Mouse (Mus musculus) ES-E14 (cell line): Measurements from ENCODE around the gene Cdk19. TPM values are rescaled to one million over a fixed set of nuclear protein-coding genes. Genes with fewer than 3 reads are reported as not detected.

Experiments used
- DNase-seq: peaks from one replicate; pipeline ENCODE4 v3.0.0-alpha.2; 2013; ENCODE audit warnings: low read depth, low spot score
- H3K27ac ChIP-seq: 2 replicates; pipeline ENCODE4 v1.5.1; 2012; ENCODE audit warnings: low read depth, mild to moderate bottlenecking, low read length, moderate library complexity, mixed read lengths; ENCODE audit not compliant: poor library complexity, insufficient read depth, severe bottlenecking
- H3K36me3 ChIP-seq: 2 replicates; pipeline ENCODE4 v1.6.1; 2012; ENCODE audit warnings: mild to moderate bottlenecking, low read length, moderate library complexity, mixed read lengths; ENCODE audit not compliant: control insufficient read depth, poor library complexity, insufficient read depth, severe bottlenecking
- H3K4me1 ChIP-seq, 2 experiments: fragments of 150-350 bp in 1 of 2; sonication (generic) in 1 of 2; 2 replicates each; pipeline ENCODE4 v1.6.1; 2012; ENCODE audit warnings: low read length in 2 of 2, mild to moderate bottlenecking in 1 of 2, mixed read lengths in 1 of 2; ENCODE audit not compliant: control insufficient read depth in 2 of 2, insufficient read depth in 2 of 2, poor library complexity in 1 of 2
- H3K4me3 ChIP-seq, 2 experiments: fragments of 150-350 bp in 1 of 2; sonication (generic) in 1 of 2; 2 replicates each; pipeline ENCODE4 v1.5.1; 2012; ENCODE audit warnings: low read length in 2 of 2, low read depth in 1 of 2, mild to moderate bottlenecking in 1 of 2, mixed read lengths in 1 of 2; ENCODE audit not compliant: insufficient read depth in 1 of 2, poor library complexity in 1 of 2, severe bottlenecking in 1 of 2
- H3K9ac ChIP-seq: 2 replicates; pipeline ENCODE4 v1.6.1; 2012; ENCODE audit warnings: low read depth, mild to moderate bottlenecking, low read length, mixed read lengths; ENCODE audit not compliant: poor library complexity, insufficient read depth, severe bottlenecking
- H3K9me3 ChIP-seq: fragments of 150-350 bp; sonication (generic); 2 replicates; pipeline ENCODE4 v1.6.1; 2012; ENCODE audit warnings: low read depth, mild to moderate bottlenecking, low read length; ENCODE audit not compliant: control insufficient read depth, insufficient read depth
- CHD2 ChIP-seq: IDR thresholded peaks from 2 replicates; pipeline ENCODE4 v1.6.1; 2014; ENCODE audit warnings: mild to moderate bottlenecking, low read depth, low read length, inconsistent platforms
- HCFC1 ChIP-seq: IDR thresholded peaks from 2 replicates; pipeline ENCODE4 v1.6.1; 2012; ENCODE audit warnings: low read length, inconsistent platforms, borderline replicate concordance; ENCODE audit not compliant: insufficient read depth
- MAFK ChIP-seq: IDR thresholded peaks from 2 replicates; pipeline ENCODE4 v1.6.1; 2014; ENCODE audit warnings: mild to moderate bottlenecking, low read depth, low read length, inconsistent platforms; ENCODE audit not compliant: insufficient read depth
- ZC3H11A ChIP-seq: IDR thresholded peaks from 2 replicates; pipeline ENCODE4 v1.6.1; 2012; ENCODE audit warnings: low read depth, mild to moderate bottlenecking, inconsistent platforms, low read length, borderline replicate concordance
- ZNF384 ChIP-seq: IDR thresholded peaks from 2 replicates; pipeline ENCODE4 v1.6.1; 2012; ENCODE audit warnings: low read depth, low read length, inconsistent platforms
- in situ Hi-C, 2 experiments: fragments of 600-800 bp; cut with MboI; formaldehyde crosslinking; loops; one replicate each; pipeline ENCODE4 v1.15.1; 2025; ENCODE audit warnings: low sequenced_read_pairs in 2 of 2, inconsistent platforms in 1 of 2; ENCODE audit not compliant: unreplicated experiment in 2 of 2
- total RNA-seq: library from RNA; depleted of rRNA; stranded (reverse); fragments of 300-350 nt; gene quantifications from 2 replicates; pipeline ENCODE4 v1.2.3, GENCODE M21; 2012

Cdk19 gene
- total RNA-seq, 1 experiment: 6.4 TPM

DNA sequence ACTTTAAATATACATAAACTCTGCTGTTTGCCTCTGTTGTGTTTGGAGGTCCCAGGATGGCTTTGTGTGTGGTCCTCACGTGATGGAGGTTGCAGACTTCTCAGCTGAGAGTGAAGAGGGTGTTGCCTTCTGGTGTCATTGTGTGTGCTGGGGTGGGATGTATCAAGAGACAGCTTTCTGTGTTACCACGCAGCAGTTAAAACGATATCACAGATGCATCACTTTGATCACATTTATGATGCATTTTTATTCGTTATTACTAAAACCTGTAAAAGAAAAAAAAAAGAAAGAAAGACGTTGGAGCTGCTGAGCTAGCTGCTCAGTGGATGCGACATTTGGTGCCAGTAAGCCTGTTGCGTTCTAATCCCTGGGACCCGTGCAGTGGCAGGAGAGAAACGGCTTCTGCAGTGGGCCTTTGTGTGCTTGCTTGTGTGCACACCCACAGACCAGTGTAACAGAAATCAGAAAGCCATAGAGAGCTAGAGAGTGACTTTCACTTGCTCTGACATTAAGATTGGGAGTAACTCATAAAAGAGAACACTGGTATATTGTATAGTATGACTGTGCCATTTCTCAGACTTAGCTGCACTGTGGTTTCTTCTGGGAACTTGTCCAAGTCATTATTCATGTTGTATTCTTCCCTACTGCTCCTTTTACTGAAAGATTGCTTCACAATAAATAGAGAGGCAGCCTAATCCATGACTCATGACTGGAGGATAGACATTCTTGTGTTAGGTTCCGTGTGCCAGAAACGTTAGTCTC, 32.7 kb downstream of the Cdk19 start:
- Histone ChIP-seq H3K4me1 (peaks cover 6 to 8% of the 10 kb centered on the region in 2 experiments), H3K9me3 (no peaks in the 10 kb centered on the region), H3K27ac (0 out of 2 replicates have a peak overlapping the region, but pooled peaks have one; percentile 24), H3K9ac (no peak overlapping the region), H3K36me3 (no peaks in the 10 kb centered on the region), H3K4me3 (no peak overlapping the region)
- in situ Hi-C loops: no loop called here
- no peak for TF ChIP-seq MAFK
- no peak for TF ChIP-seq HCFC1
- no peak for TF ChIP-seq ZNF384
- TF ChIP-seq CHD2: no peak
- TF ChIP-seq ZC3H11A: no peak
- DNase-seq: no peak

DNA sequence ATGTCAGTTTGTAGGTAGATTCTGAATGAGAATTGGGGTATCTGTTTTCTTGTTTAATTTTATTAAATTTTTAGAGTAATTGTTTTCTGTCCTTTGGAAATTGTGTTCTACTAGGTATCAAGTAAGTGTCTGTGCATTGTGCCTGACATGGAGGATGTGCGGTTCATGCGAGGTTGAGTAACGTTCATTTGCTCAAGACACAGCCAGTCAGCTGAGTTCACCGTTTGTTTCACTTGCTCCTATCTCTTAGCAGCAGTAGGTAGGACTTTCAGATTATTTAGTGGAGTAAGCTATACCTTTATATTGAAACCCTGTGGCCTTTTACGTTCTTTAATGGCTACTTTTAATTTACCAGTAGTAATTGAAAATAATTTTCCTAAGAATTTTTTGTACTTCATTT, 34.4 kb downstream of the Cdk19 start:
- TF ChIP-seq ZNF384: no peak
- in situ Hi-C loops: no loop called here
- no peak overlapping the region for H3K4me3 ChIP-seq

DNA sequence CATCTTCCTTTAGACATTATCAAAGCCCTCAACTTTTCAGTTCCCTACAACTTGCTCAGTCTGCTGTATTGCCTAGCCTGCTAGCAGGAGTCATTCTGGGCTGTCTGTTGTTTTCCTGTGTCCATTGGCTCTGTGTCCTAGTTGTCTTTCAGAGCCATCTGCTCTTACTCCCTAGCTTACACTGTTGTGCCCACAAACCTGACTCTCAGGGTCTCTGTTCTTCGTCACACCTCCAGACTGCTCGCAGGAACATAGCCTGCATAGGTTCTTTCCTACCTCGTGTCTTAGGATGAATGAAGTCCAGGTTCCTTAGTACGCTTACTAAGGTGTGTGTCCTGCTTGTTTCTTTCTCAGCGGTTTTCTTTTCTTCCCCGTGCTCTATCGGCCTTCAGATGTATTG, 35.5 kb downstream of the Cdk19 start:
- Histone ChIP-seq H3K27ac (no peak overlapping the region), H3K36me3 (no peaks in the 10 kb centered on the region), H3K9ac (no peak overlapping the region), H3K4me3 (no peak overlapping the region), H3K9me3 (no peaks in the 10 kb centered on the region), H3K4me1 (peaks cover 8 to 9% of the 10 kb centered on the region in 2 experiments)
- in situ Hi-C loops: no loop called here
- no peak for DNase-seq
- TF ChIP-seq HCFC1 (no peak), CHD2 (no peak), ZC3H11A (no peak), ZNF384 (no peak), MAFK (no peak)

More for the DNA sequence above, 34.4 kb downstream of the Cdk19 start:
- Histone ChIP-seq H3K4me1 (peaks cover 6 to 8% of the 10 kb centered on the region in 2 experiments), H3K36me3 (no peaks in the 10 kb centered on the region), H3K27ac (no peak overlapping the region), H3K9ac (no peak overlapping the region), H3K9me3 (no peaks in the 10 kb centered on the region)
- no peak for DNase-seq

DNA sequence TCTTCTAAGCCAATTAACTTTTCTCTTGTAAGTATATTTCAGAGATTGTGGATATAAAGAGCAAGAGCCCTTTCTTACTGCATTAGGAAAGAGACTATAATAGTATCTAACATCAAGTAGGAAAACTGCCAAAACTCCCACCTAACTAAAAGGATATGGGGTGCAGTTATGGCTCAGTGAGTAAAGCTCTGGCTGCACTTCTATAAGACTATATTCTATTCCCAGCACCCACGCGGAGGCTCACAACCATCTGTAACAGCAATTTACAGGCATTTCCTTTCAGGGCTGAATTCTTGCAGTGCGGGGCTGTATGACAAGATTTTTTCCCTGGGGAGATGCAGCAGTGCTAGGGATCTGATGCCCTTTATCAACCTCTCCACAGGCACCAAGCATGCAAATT, 36.9 kb downstream of the Cdk19 start:
- DNase-seq: no peak
- TF ChIP-seq CHD2 (no peak), HCFC1 (no peak), MAFK (no peak), ZNF384 (no peak), ZC3H11A (no peak)
- in situ Hi-C loops: no loop called here
- H3K4me3 ChIP-seq: no peak overlapping the region
- no peaks in the 10 kb centered on the region for H3K36me3 ChIP-seq
- no peak overlapping the region for H3K9ac ChIP-seq
- peaks cover 8 to 9% of the 10 kb centered on the region in 2 experiments for H3K4me1 ChIP-seq
- H3K9me3 ChIP-seq: no peaks in the 10 kb centered on the region
- H3K27ac ChIP-seq: no peak overlapping the region

DNA sequence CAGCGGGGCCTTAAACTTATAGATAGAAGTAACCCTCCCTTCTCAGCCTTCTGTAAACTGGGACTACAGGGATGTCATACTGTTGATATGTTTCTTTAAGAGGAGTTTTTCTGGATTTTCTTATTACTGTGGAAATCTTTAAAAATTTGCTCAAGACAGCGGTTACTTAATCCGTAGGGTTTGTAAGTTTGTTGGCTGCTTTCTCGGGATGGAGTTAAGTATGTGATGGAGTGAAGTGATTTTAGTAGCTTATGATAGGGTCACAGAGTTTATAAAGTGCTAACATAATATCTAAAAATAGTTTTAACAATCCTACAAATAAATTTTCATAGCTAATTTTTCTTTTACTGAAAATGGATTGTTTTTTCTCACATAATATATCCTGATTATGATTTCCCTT, 38.9 kb downstream of the Cdk19 start:
- TF ChIP-seq CHD2: no peak
- no peak for TF ChIP-seq ZC3H11A
- TF ChIP-seq HCFC1: no peak
- no peak for TF ChIP-seq ZNF384
- no peak for DNase-seq

More for the DNA sequence above, 38.9 kb downstream of the Cdk19 start:
- Histone ChIP-seq H3K9ac (no peak overlapping the region), H3K4me1 (peaks cover 4 to 9% of the 10 kb centered on the region in 2 experiments; a peak in 3 of 4 replicates), H3K4me3 (no peak overlapping the region), H3K27ac (no peak overlapping the region), H3K9me3 (no peaks in the 10 kb centered on the region), H3K36me3 (no peaks in the 10 kb centered on the region)
- in situ Hi-C loops: no loop called here
